Mouse (Mus musculus) lung, adult 2 months (tissue): ENCODE data around the gene Tbx5.

ENCODE experiments used
- CTCF ChIP-seq: fragments of 200-500 bp; IDR thresholded peaks from 2 replicates; pipeline ENCODE4 v1.5.1; 2011; ENCODE audit warnings: mild to moderate bottlenecking, low read length, control low read depth; ENCODE audit not compliant: insufficient read depth
- POLR2A ChIP-seq: fragments of 200-500 bp; IDR thresholded peaks from 2 replicates; pipeline ENCODE4 v1.6.1; 2011; ENCODE audit warnings: low read depth, mild to moderate bottlenecking, control low read depth, low read length, borderline replicate concordance; ENCODE audit errors: extremely low read depth

DNA sequence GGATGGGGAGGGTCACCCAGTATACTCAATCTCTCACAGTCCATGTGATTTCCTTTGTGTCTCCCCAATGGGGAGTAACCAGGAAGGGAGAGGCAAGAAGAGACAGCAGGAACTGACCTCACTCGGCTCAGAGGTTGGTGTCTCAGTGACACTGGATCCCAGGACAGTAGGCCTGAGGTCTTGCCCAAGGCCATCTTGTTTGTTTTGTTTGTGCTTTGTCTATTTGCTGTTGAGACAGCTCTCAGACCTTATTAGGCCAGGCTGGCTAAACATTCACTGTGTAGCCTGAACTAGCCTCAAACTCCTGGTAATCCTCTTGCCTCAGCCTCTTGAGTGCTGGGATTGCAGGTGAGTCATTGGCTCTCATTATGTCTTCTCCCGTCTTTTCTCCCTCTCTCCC, 11.0 kb upstream of the Tbx5 start:
- TF ChIP-seq POLR2A (no peak), CTCF (no peak)
